ENCODE assay signal across 17 mouse cellular contexts in genomic region chr16:91376701-91377100, GRCm38 (mm10). TPM values are rescaled to one million over a fixed set of nuclear protein-coding genes. Genes with fewer than 3 reads are reported as not detected.
A peak's percentile ranks its signal among the peaks of the same experiment; 100 is the strongest.
DNase-seq lines count a peak whose midpoint lies in the region; ATAC-seq and TF ChIP-seq lines count a peak whose summit lies in the region.
"Had no signal": no experiment of that assay in that cellular context is flagged by ENCODE, and none has a peak within 500 bp of the region (broad histone marks: within the 10 kb centered on the region; RNA-seq: fewer than 3 reads in every experiment).

No protein-coding gene starts in this region.

- H3K4me1 ChIP-seq in heart, adult 2 months (ENCODE audit: control insufficient read depth, insufficient read depth, low read length) = peaks cover 19% of the 10 kb centered on the region
- H3K4me1 ChIP-seq in spleen, adult 2 months (ENCODE audit: control insufficient read depth, insufficient read depth, insufficient read length) = peaks cover 6% of the 10 kb centered on the region
- H3K4me1 ChIP-seq in stomach, embryonic 16.5 days (ENCODE audit: control insufficient read depth, insufficient read depth, low read length) = peaks cover 22% of the 10 kb centered on the region

- WGBS in heart, adult 2 months = 78% methylated on average over 10 of the region's 10 CpGs
- WGBS in spleen, adult 2 months = 92% methylated on average over 10 of the region's 10 CpGs
- WGBS in stomach, embryonic 16.5 days = 82% methylated on average over 10 of the region's 10 CpGs

- intact Hi-C loops in heart, adult 2 months (cut with DNase I) = no loop called here
- intact Hi-C loops in left cerebral cortex, postnatal 4 days (cut with DNase I) = no loop called here
- intact Hi-C loops in left cerebral cortex, postnatal 36 days (cut with DNase I) = loop anchor here (10.0 kb wide), 1 partner anchor 108 kb away; the partner anchor contains the start of gene Ifnar1

- H3K27ac ChIP-seq in heart, adult 2 months = peak overlapping the region; percentile 56
- 0 out of 2 replicates have a peak overlapping the region, but pooled peaks have one; percentile 4 for H3K27ac ChIP-seq in spleen, adult 2 months (ENCODE audit: insufficient read depth, low read length)
- H3K27ac ChIP-seq in stomach, embryonic 16.5 days (ENCODE audit: low read length) = peak overlapping the region; percentile 30; the same call in 1 of the 2 replicates
- H3K27ac ChIP-seq: embryonic facial prominence, embryonic 15.5 days; limb, embryonic 12.5 days had no signal

- no peak for TF ChIP-seq EP300 in heart, adult 2 months (IDR thresholded peaks at IDR 0.05; ENCODE audit: insufficient read depth, low read depth, low read length)

- 0 out of 2 replicates have a peak overlapping the region, but pooled peaks have one; percentile 28 for H3K9ac ChIP-seq in heart, adult 2 months (ENCODE audit: low read depth, low read length)
- no peak overlapping the region; the same call in 1 of the 2 replicates for H3K9ac ChIP-seq in stomach, embryonic 16.5 days (ENCODE audit: low read length)
- H3K9ac ChIP-seq: embryonic facial prominence, embryonic 15.5 days; limb, embryonic 12.5 days had no signal

- no peak for ATAC-seq in stomach, embryonic 16.5 days (ENCODE audit: insufficient read depth, low FRiP score)

- TF ChIP-seq CTCF in heart, adult 2 months (IDR thresholded peaks at IDR 0.05) = no peak
- no peak for TF ChIP-seq CTCF in spleen, adult 2 months (IDR thresholded peaks at IDR 0.05; ENCODE audit: extremely low read depth, insufficient read depth, insufficient read length, insufficient replicate concordance)

- no peaks in the 10 kb centered on the region for H3K9me3 ChIP-seq in stomach, embryonic 16.5 days (replicated peaks; ENCODE audit: control insufficient read depth, low read length)
- H3K9me3 ChIP-seq: embryonic facial prominence, embryonic 15.5 days; limb, embryonic 12.5 days had no signal

- H3K27me3 ChIP-seq in heart, adult 2 months (ENCODE audit: control insufficient read depth, insufficient read depth, low read length) = no peaks in the 10 kb centered on the region
- H3K27me3 ChIP-seq in spleen, adult 2 months (ENCODE audit: control insufficient read depth, insufficient read depth, low read length) = no peaks in the 10 kb centered on the region
- no peaks in the 10 kb centered on the region for H3K27me3 ChIP-seq in stomach, embryonic 16.5 days (ENCODE audit: control insufficient read depth, insufficient read depth, low read length)
- H3K27me3 ChIP-seq: embryonic facial prominence, embryonic 15.5 days; limb, embryonic 12.5 days had no signal

- DNase-seq in heart, adult 2 months = peak; percentile 33 to 34
- DNase-seq in heart, adult 9 months (ENCODE audit: low spot score in 2 of 2) = no peak
- peak; percentile 28 for DNase-seq in left cerebral cortex, postnatal 4 days
- DNase-seq in left cerebral cortex, postnatal 36 days (ENCODE audit: low spot score in 2 of 2) = no peak
- DNase-seq in spleen, adult 2 months (ENCODE audit: low read depth in 1 of 2, low spot score in 2 of 2) = no peak
- DNase-seq in spleen, adult 12 weeks (ENCODE audit: low spot score) = no peak
- no peak for DNase-seq in cerebellum, postnatal 4 days (ENCODE audit: low spot score in 2 of 2)
- DNase-seq: cerebellum, postnatal 14 days; kidney, adult 8-10 months had no signal

- peaks cover 5% of the 10 kb centered on the region for H3K36me3 ChIP-seq in heart, adult 2 months (ENCODE audit: control insufficient read depth, insufficient read depth, low read length)
- H3K36me3 ChIP-seq in spleen, adult 2 months (ENCODE audit: control insufficient read depth, insufficient read depth, low read length) = peaks cover 4% of the 10 kb centered on the region; the same call in 1 of the 2 replicates
- no peaks in the 10 kb centered on the region for H3K36me3 ChIP-seq in stomach, embryonic 16.5 days (ENCODE audit: control insufficient read depth, insufficient read depth, low read length)
- H3K36me3 ChIP-seq: embryonic facial prominence, embryonic 15.5 days had no signal

- peaks cover 6% of the 10 kb centered on the region for H3K79me2 ChIP-seq in heart, adult 2 months (replicated peaks; ENCODE audit: control insufficient read depth, insufficient read depth, low read length)

- H3K4me2 ChIP-seq in stomach, embryonic 16.5 days (ENCODE audit: low read depth, low read length) = no peak overlapping the region
- H3K4me2 ChIP-seq: embryonic facial prominence, embryonic 15.5 days; limb, embryonic 12.5 days had no signal

- no peak for TF ChIP-seq POLR2A in heart, adult 2 months (IDR thresholded peaks at IDR 0.05; ENCODE audit: insufficient read depth, low read depth, low read length)
- no peak for TF ChIP-seq POLR2A in spleen, adult 2 months (IDR thresholded peaks at IDR 0.05; ENCODE audit: low read depth, low read length)

- H3K4me3 ChIP-seq in heart, adult 2 months = no peak overlapping the region
- no peak overlapping the region for H3K4me3 ChIP-seq in spleen, adult 2 months (ENCODE audit: extremely low read depth, insufficient read depth, insufficient read length)
- no peak overlapping the region for H3K4me3 ChIP-seq in stomach, embryonic 16.5 days (replicated peaks; ENCODE audit: low read length)
- H3K4me3 ChIP-seq: embryonic facial prominence, embryonic 15.5 days; limb, embryonic 12.5 days had no signal

RNA-seq across cellular contexts. Expression of gene Ifnar2, which starts 4.1 kb away (rescaled TPM):
- total RNA-seq in heart, adult 2 months (2021) = 10 to 100 TPM; 31.2 to 36.0 TPM
- polyA plus RNA-seq in heart, adult 2 months (2012; rRNA removed) = 39.9 and 51.6 TPM in 2 replicates
- total RNA-seq in left cerebral cortex, postnatal 4 days (2021) = 10 to 100 TPM; 26.5 to 28.6 TPM
- total RNA-seq in left cerebral cortex, postnatal 36 days (2021) = 10 to 100 TPM; 19.4 to 25.1 TPM
- 59.6 and 73.8 TPM in 2 replicates for polyA plus RNA-seq in spleen, adult 2 months (2012; rRNA removed)
- polyA plus RNA-seq in stomach, embryonic 16.5 days (2015; fragmentation: Nextera tagmentation; extraction: Ambion mirVana) = 51.3 and 53.1 TPM in 2 replicates

RNA-seq across cellular contexts. Expression of gene Gm21970, which starts 14.8 kb away (rescaled TPM):
- total RNA-seq in heart, adult 2 months (2021) = not detected
- not detected in 2 replicates for polyA plus RNA-seq in heart, adult 2 months (2012; rRNA removed)
- total RNA-seq in left cerebral cortex, postnatal 4 days (2021) = not detected
- not detected for total RNA-seq in left cerebral cortex, postnatal 36 days (2021)
- polyA plus RNA-seq in spleen, adult 2 months (2012; rRNA removed) = not detected in 2 replicates
- polyA plus RNA-seq in stomach, embryonic 16.5 days (2015; fragmentation: Nextera tagmentation; extraction: Ambion mirVana) = not detected in 2 replicates
- total RNA-seq: heart, adult 8-10 months; layer of hippocampus, adult 18-20 months; megakaryocyte progenitor cell, adult 5-6 weeks; MEL had no signal
- polyA plus RNA-seq: C2C12; embryonic facial prominence, embryonic 15.5 days; limb, embryonic 12.5 days had no signal

RNA-seq across cellular contexts. Expression of gene Il10rb, which starts 29.3 kb away (rescaled TPM):
- 100 to 1,000 TPM in 1 of 2 experiments, 10 to 100 TPM in 1; 98.2 to 122 TPM for total RNA-seq in heart, adult 2 months (2021)
- 136 and 182 TPM in 2 replicates for polyA plus RNA-seq in heart, adult 2 months (2012; rRNA removed)
- 1 to 10 TPM; 7.0 to 7.8 TPM for total RNA-seq in left cerebral cortex, postnatal 4 days (2021)
- total RNA-seq in left cerebral cortex, postnatal 36 days (2021) = 10 to 100 TPM in 1 of 2 experiments, 1 to 10 TPM in 1; 9.4 to 10.2 TPM
- 40.0 and 43.8 TPM in 2 replicates for polyA plus RNA-seq in spleen, adult 2 months (2012; rRNA removed)
- polyA plus RNA-seq in stomach, embryonic 16.5 days (2015; fragmentation: Nextera tagmentation; extraction: Ambion mirVana) = 52.3 and 58.1 TPM in 2 replicates

Comparison
In these comparisons a context has a peak if more than half of its experiments do, and no peak if none do; other contexts are left out.
1. DNase-seq: peak in heart, adult 2 months (2 of 2) and left cerebral cortex, postnatal 4 days (single experiment); none in heart, adult 9 months (0 of 2), left cerebral cortex, postnatal 36 days (0 of 2), spleen, adult 2 months (0 of 2), spleen, adult 12 weeks (single experiment) and cerebellum, postnatal 4 days (0 of 2).
2. H3K27ac ChIP-seq: peak in every context shown above with its lines; median percentile 56 in heart, adult 2 months; 30 in stomach, embryonic 16.5 days; 4 in spleen, adult 2 months.
3. RNA of gene Il10rb, which starts 29.3 kb away (total RNA-seq): 98.2 to 122 TPM in heart, adult 2 months; 9.4 to 10.2 TPM in left cerebral cortex, postnatal 36 days and 7.0 to 7.8 TPM in left cerebral cortex, postnatal 4 days; every median in the first group is over 4 times any median in the second.